ENCODE assay signal across 20 mouse cellular contexts in genomic region chr19:51740071-51740470, GRCm38 (mm10).
DNase-seq lines count a peak whose midpoint lies in the region; ATAC-seq lines count a peak whose summit lies in the region.
"Had no signal": no experiment of that assay in that cellular context is flagged by ENCODE, and none has a peak within 500 bp of the region (broad histone marks: within the 10 kb centered on the region; RNA-seq: fewer than 3 reads in every experiment).

No protein-coding gene starts in this region.

- 96% methylated on average over 1 of the region's 1 CpGs for WGBS in midbrain, embryonic 11.5 days
- 96% methylated on average over 1 of the region's 1 CpGs for WGBS in midbrain, embryonic 13.5 days

- H3K4me1 ChIP-seq in midbrain, embryonic 11.5 days (ENCODE audit: control insufficient read depth, insufficient read depth, low read length): no peaks in the 10 kb centered on the region
- H3K4me1 ChIP-seq in midbrain, embryonic 13.5 days (replicated peaks): no peaks in the 10 kb centered on the region
- H3K4me1 ChIP-seq: embryonic facial prominence, embryonic 10.5 days; heart, embryonic 15.5 days; hindbrain, embryonic 10.5 days; intestine, embryonic 15.5 days had no signal

- DNase-seq in midbrain, embryonic 11.5 days (ENCODE audit: low spot score, missing footprints): no peak
- DNase-seq in R1 (ENCODE audit: low read depth, low spot score): peak; percentile 96
- peak; percentile 4 for DNase-seq in embryo, embryonic 11 days
- no peak for DNase-seq in urinary bladder, postnatal 25 days (ENCODE audit: low spot score)
- DNase-seq in thymus, postnatal 14 days: no peak
- DNase-seq: adrenal gland, adult 2 months; adrenal gland, postnatal 36 days; cerebellum, adult 2 months; cerebellum, postnatal 10 days; gastrocnemius, postnatal 14 days; heart, adult 2 months had no signal

- H3K4me2 ChIP-seq in midbrain, embryonic 11.5 days: no peak overlapping the region
- H3K4me2 ChIP-seq in midbrain, embryonic 13.5 days (replicated peaks): no peak overlapping the region
- H3K4me2 ChIP-seq: heart, embryonic 11.5 days; heart, embryonic 15.5 days; hindbrain, embryonic 14.5 days; intestine, embryonic 15.5 days had no signal

- H3K27ac ChIP-seq in midbrain, embryonic 11.5 days (ENCODE audit: low read depth, low read length): no peak overlapping the region
- H3K27ac ChIP-seq in midbrain, embryonic 13.5 days: no peak overlapping the region
- H3K27ac ChIP-seq: embryonic facial prominence, embryonic 10.5 days; heart, adult 2 months; heart, embryonic 15.5 days; hindbrain, embryonic 10.5 days; hindbrain, embryonic 14.5 days; intestine, embryonic 15.5 days had no signal

- H3K27me3 ChIP-seq in midbrain, embryonic 11.5 days (ENCODE audit: control insufficient read depth, insufficient read depth, low read length): no peaks in the 10 kb centered on the region
- no peaks in the 10 kb centered on the region for H3K27me3 ChIP-seq in midbrain, embryonic 13.5 days
- H3K27me3 ChIP-seq: heart, embryonic 15.5 days; intestine, embryonic 15.5 days had no signal

- no peak overlapping the region for H3K9ac ChIP-seq in midbrain, embryonic 11.5 days (ENCODE audit: low read length)
- H3K9ac ChIP-seq in midbrain, embryonic 13.5 days (replicated peaks): no peak overlapping the region
- H3K9ac ChIP-seq: heart, embryonic 15.5 days; hindbrain, embryonic 14.5 days; intestine, embryonic 15.5 days had no signal

- no peak overlapping the region for H3K4me3 ChIP-seq in midbrain, embryonic 11.5 days (ENCODE audit: low read depth, low read length)
- no peak overlapping the region for H3K4me3 ChIP-seq in midbrain, embryonic 13.5 days (replicated peaks)
- H3K4me3 ChIP-seq: embryonic facial prominence, embryonic 10.5 days; heart, adult 2 months; heart, embryonic 15.5 days; hindbrain, embryonic 10.5 days; intestine, embryonic 15.5 days had no signal

- H3K9me3 ChIP-seq in midbrain, embryonic 11.5 days (ENCODE audit: control insufficient read depth, low read length): no peaks in the 10 kb centered on the region; the same call in 1 of the 2 replicates
- H3K9me3 ChIP-seq in midbrain, embryonic 13.5 days: no peaks in the 10 kb centered on the region
- H3K9me3 ChIP-seq: embryonic facial prominence, embryonic 10.5 days; heart, embryonic 15.5 days; hindbrain, embryonic 10.5 days; intestine, embryonic 15.5 days had no signal

- ATAC-seq in midbrain, embryonic 11.5 days (ENCODE audit: low FRiP score): 0 out of 2 replicates have a peak, but pooled peaks have one; percentile 42
- ATAC-seq in midbrain, embryonic 13.5 days: no peak
- ATAC-seq: forebrain, embryonic 14.5 days; intestine, embryonic 15.5 days had no signal

- H3K36me3 ChIP-seq in midbrain, embryonic 11.5 days (ENCODE audit: control insufficient read depth, insufficient read depth, low read length): no peaks in the 10 kb centered on the region
- no peaks in the 10 kb centered on the region for H3K36me3 ChIP-seq in midbrain, embryonic 13.5 days
- H3K36me3 ChIP-seq: embryonic facial prominence, embryonic 10.5 days; G1E; heart, embryonic 15.5 days; hindbrain, embryonic 10.5 days; intestine, embryonic 15.5 days had no signal

Comparison
In these comparisons a context has a peak if more than half of its experiments do, and no peak if none do; other contexts are left out.
1. DNase-seq: peak in R1 (single experiment) and embryo, embryonic 11 days (single experiment); none in midbrain, embryonic 11.5 days (single experiment), urinary bladder, postnatal 25 days (single experiment) and thymus, postnatal 14 days (single experiment).